Mouse (Mus musculus) hematopoietic stem cell, adult 5-6 weeks (primary cell): ENCODE results near the gene Sparcl1. TPM values are rescaled to one million over a fixed set of nuclear protein-coding genes. Genes with fewer than 3 reads are reported as not detected.

Experiments used
- ATAC-seq, 2 experiments: fragments of 125-278 bp in 1 of 2; replicated peaks in 1 of 2; 2 replicates each; pipeline ENCODE4 v1.8.0; 2016 to 2017; ENCODE audit warnings: inconsistent platforms in 2 of 2, mild to moderate bottlenecking in 2 of 2, moderate number of reproducible peaks in 2 of 2, low read depth in 1 of 2, moderate TSS enrichment in 1 of 2; ENCODE audit not compliant: low FRiP score in 2 of 2, poor library complexity in 2 of 2, severe bottlenecking in 2 of 2, insufficient read depth in 1 of 2, low TSS enrichment in 1 of 2
- total RNA-seq: library from RNA; stranded (forward); fragments of 172-1452, 232-1000 nt; gene quantifications from 2 replicates; pipeline ENCODE4 v1.2.3, GENCODE M21; 2017

The Sparcl1 gene
- total RNA-seq, 1 experiment from 2014 or later, result not detected

DNA sequence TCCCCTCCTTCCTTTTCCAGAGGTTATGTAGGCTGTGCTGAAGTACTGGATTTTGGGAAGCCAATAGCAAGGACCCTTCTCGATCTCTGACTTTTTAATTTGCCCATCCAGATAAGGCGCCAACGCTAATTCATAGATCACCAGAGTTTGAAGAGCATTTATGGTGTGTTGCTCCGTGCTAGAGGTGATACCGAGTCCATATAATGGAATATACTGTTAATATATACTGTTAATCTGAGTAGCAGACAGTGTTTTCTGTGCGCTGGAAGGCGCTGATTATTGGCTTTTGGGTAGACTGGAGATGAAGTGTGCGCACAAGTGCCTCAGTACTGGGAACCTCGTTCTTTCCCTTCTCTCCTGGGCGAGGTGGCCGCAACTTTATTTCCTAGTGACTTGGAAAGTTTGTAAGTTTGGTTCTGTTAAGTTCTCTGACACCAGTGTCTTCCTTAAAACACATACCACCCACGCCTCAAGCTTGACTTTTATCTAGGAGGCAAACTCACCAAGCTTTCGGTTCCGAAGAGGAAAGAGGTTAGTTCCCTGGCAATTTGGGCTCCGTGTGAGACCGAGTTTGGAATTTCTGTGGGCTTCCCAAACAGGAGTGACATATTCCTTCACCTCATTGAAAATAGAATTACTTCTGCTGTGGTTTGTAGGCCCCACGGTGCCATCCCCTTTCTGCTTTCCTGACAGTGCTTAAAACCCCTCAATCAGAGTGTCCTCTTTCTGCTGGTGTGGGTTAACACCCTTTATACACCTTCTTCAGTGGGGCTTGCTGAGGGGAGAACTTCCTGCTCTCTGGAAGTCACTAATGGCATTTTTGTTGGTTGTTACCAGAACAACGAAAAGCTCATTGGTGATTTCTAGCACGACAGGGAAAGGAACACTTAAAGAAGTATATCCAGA, 66.1 kb downstream of the Sparcl1 start:
- 0 out of 4 replicates have a peak, but pooled peaks of 1 of the 2 experiments have one; percentile 9 for ATAC-seq

DNA sequence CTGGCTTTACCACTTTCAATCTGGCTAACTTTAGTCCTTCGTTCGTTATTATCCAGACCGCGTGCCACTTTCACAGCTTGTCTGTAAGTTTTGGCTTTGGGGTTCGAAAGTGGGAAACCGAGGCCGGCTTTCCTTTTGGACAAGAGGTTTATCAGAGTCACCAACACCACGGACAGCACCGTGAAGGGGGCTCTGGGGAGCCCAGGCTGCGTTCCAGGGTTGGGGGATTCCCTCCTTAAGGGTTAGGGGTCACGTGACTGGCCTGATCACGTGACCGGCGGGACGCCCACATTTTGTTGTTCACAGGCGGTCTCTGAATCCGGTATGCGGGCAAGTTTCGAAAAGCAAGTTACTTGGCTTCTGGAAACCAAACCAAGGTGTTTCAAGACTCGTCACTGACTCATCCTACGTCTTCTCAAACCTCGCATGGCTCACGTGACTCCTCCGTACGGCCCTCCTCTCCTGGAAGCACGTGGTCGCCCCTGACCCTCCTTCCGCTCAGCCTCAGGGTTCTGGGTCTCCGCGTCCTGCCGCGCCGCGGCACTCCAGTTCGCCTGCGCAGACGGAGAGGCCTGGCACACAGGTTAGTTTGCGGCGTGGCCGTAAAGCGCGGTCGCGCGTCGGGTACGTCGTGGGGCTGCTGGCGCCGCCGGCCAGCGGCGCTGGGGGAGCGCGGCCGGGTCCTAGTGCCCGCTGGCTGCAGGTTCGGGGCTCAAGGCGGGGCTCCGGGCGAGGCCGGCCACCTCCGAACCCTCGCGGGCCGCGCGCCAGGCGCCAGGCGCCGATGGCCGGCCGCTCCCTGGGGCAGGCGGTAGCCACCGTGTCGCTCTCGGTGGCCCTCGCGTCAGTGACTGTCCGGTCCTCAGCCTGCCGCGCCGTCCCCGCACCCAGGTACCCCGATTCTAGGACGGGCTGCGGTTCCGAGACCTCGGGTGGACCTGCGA, 67.0 kb downstream of the Sparcl1 start, which contains the start of gene Nudt9:
TSS of gene Nudt9 (plus strand) at position 51 of the 944 bp plus-strand sequence.
- peak; percentile 92 to 95 for ATAC-seq

DNA sequence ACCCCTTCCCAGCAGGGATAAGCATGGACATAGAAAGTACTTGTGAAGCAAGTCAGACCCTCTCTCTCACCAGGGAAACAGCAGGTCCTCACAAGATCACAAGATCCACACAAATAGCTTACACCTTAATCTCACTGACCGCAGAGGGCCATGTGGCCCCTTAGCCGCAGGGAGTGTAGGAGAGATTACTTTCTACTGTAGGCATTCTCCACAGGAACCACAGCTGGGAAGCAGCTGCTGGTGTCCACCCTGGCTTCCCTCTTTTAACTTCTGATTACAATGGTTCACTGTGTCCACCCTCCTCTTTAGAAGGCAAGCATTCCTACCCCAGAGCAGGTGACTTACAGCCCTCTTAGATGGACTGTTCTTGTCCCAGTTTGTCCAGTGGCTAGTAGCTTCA, 69.8 kb downstream of the Sparcl1 start:
- no peak for ATAC-seq

DNA sequence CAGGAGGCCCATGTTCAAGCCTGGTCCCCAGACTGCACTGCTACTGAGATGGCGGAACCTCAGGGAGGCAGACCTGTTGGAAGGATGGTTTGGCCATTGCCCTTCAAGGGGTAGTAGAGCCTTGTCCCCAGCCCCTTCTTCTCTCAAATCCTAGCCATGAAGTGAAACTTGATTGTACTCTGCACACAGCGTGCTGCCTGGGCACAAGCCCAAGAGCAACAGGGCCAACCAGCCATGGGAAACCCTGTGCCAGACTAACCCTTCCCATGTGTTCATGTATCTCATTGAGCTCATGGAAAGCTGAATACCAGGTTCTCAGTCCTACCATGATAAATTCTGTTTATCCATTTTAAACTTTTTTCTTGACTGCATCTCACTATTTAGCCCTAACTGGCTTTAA, 70.6 kb downstream of the Sparcl1 start:
- no peak for ATAC-seq

DNA sequence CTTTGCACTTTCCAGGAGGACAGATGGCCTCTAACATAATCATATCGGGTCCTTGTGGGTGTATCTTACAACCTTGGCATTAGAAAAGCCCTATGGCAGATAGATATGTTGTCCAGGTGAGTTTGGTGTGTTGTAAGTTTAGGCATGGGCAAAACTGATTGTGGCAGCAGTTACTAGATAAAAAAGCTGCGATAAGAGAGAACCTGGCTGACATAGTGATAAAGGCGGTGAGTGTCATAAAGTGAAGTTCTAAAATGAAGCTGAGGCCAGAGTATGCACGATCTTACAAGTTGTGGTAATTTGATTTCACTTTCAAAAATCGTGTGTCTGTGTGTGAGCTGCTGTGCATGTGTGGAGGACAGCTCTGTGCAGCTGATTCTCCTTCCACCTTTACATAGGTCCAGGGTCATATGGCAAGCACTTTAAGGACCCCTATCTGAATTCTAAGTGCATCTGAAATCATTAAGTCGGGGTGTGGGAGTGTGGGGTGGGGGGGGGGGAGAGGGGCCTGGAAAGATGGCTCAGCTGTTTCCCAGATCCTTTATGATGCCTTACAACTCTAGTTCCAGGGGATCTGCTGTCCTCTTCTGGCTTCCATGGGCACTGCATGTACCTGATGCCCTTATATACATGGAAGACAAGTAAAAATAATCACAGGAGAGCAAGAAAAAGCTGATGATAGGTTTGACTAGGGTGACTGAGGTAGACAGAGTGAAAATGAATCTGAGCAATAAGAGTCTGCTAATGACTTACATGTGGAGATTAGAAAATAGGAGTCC, 74.2 kb downstream of the Sparcl1 start:
- peak in 1 of 2 experiments; percentile 42; a peak in 1 of 4 replicates for ATAC-seq

DNA sequence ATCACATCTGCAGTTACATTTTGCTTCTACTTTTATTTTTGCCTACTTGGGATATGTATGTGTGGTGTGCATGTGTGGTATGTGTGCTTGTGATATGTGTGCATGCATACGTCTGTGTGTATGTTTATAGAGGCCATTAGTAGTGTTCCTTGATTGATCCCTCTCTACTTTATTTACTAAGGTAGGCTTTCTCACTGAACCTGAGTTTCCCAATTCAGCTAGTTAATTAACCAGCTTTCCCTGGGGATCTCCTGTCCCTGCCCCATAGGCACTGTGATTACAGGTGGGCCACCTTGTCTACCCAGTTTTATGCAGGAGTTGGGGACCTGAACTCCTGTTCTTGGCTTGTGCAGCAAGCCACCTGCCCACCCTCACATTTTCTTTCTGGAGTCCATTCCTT, 76.8 kb downstream of the Sparcl1 start:
- no peak for ATAC-seq

DNA sequence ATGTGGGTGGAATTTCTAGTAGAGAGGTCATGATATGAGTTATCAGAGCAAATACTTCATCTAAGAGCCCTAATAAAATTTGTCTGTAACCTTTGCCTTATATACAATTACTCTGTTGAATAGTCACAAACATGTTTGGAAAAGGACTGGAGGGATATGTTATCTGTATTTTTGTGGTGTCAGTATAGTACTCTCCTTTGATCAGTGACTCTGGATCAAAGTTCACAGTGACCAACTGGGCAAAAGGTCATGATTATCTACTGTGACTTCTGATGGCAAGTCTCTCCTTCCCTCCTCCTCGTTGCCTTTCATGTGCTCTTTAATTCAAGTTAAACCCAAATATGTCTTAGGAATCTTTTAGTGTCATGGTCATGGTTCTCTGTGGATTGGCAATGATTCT, 77.7 kb downstream of the Sparcl1 start:
- no peak for ATAC-seq

DNA sequence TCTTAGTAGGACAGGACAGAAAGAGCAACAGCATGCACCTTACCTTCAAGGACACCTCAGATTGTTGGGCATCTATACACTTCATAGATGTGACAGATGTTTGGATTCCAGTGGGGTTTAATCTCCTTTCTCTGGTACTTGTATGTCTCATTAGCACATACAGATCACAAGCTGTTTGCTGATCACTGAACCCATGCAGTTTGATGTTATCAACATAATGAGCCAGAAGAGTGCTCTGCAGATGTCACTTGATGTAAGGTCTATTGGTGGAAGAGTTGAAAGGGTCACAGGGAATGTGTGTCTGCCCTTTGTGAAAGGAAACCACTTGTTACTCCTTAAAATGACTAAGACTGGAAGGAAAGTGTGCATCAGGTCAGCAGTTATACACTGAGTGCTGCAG, 78.5 kb downstream of the Sparcl1 start:
- ATAC-seq, result no peak

DNA sequence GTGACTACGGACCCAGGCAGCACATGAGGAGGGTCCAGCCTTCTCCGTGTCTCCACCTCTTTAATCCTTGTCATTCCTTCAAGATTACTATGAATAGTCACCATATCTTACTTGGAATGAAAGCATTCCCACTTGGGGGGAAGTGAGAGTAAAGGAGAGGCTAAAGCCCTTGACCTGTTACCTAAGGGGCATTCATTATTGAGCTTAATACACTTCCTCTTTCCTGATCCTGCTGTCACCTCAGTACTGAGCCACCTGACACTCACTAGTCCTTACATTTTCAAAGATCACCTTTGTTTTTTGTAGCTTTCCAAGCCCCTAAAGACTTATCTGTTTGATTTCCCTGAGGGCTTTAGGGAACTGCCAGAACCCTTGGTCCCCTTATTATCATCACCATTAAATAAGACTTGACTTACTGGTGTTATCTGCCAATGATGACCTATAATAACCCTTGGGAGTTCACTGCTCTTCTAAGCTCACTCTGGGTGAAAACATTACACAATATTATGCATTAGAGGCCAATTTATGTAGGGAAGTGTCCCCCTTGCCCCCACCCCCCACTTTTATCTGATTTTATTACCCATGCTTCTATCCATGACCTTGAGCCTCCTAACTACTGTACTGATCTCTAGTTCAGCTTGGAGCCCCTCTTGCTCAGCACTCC, 81.0 kb downstream of the Sparcl1 start:
- ATAC-seq, result peak; percentile 56 to 65; a peak in 2 of 4 replicates

Other genes starting within 250 kb of the Sparcl1 start
- gene Klhl8, start 202.5 kb downstream of the Sparcl1 start, total RNA-seq, result 1.7 and 3.4 TPM in 2 replicates
- gene Hsd17b13, start 136.3 kb downstream of the Sparcl1 start, total RNA-seq, result not detected in 2 replicates
- 56.7 and 66.1 TPM in 2 replicates for gene Hsd17b11, start 91.8 kb downstream of the Sparcl1 start, total RNA-seq
- gene Nudt9, start 67.4 kb downstream of the Sparcl1 start, total RNA-seq, result 36.6 and 71.8 TPM in 2 replicates
- gene Gm17660, start 36.1 kb downstream of the Sparcl1 start, total RNA-seq, result not detected in 2 replicates
- not detected in 2 replicates for gene Dspp, start 57.0 kb upstream of the Sparcl1 start, total RNA-seq
- 0.74 TPM in 1 of 2 replicates, not detected in the other for gene Dmp1, start 88.9 kb upstream of the Sparcl1 start, total RNA-seq
- gene Ibsp, start 185.4 kb upstream of the Sparcl1 start, total RNA-seq, result 0.05 and 1.1 TPM in 2 replicates
- gene Mepe, start 211.6 kb upstream of the Sparcl1 start, total RNA-seq, result not detected in 2 replicates